In the genomic region with DNA sequence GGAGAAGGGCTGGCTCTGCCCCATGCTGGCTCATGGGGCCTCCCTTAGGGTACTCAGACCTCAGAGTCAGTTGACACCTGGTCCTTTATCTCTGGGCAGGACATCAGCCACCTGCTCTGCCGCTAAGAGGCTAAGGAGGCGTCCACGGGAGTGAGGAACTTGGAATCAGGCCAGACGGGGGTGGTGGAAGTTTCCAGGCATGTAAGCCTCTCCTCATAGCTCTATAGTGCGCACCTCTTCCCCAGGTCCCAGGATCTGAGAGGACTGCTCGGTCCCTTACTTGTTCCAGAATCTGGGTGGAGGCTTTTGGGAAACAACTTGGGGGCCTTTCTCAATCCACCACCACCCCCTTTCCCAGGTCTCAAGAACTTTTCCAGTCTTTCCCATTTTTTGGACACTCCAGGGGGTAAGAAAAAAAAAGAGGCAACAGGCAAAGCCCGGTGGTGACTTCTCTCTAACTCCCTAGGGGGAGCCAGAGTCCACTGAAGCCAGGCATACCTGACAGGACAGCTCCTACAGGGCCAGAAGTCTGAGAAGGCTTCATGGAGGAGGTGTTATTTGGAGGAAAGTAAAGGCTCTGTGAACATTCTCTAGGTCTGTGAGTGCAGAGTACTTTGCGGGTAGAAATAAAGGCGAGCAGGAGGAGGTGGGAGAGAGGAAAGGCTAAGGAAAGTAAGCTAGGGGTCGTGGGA, we compare ENCODE assay signal across 7 mouse cellular contexts. TPM values are rescaled to one million over a fixed set of nuclear protein-coding genes. Genes with fewer than 3 reads are reported as not detected.
A peak's percentile ranks its signal among the peaks of the same experiment; 100 is the strongest.
DNase-seq lines count a peak whose midpoint lies in the region; ATAC-seq and TF ChIP-seq lines count a peak whose summit lies in the region.

No protein-coding gene starts in this region.

- no peaks in the 10 kb centered on the region for H3K27me3 ChIP-seq in midbrain, embryonic 14.5 days (ENCODE audit: control insufficient read depth, insufficient read depth, low read length)
- H3K27me3 ChIP-seq in midbrain, embryonic 15.5 days (replicated peaks) = no peaks in the 10 kb centered on the region
- peaks cover 3% of the 10 kb centered on the region; the same call in 1 of the 2 replicates for H3K27me3 ChIP-seq in intestine, postnatal 0 days (replicated peaks; ENCODE audit: control insufficient read depth, insufficient read depth, low read length)

- H3K9ac ChIP-seq in midbrain, embryonic 14.5 days (replicated peaks; ENCODE audit: low read length) = no peak overlapping the region
- no peak overlapping the region for H3K9ac ChIP-seq in midbrain, embryonic 15.5 days
- H3K9ac ChIP-seq in intestine, postnatal 0 days (ENCODE audit: low read depth, low read length) = no peak overlapping the region

- H3K4me3 ChIP-seq in midbrain, embryonic 14.5 days (replicated peaks; ENCODE audit: low read depth, low read length) = no peak overlapping the region
- H3K4me3 ChIP-seq in midbrain, embryonic 15.5 days = no peak overlapping the region
- no peak overlapping the region for H3K4me3 ChIP-seq in intestine, postnatal 0 days (ENCODE audit: low read depth, low read length)

- peak; percentile 79 for TF ChIP-seq CTCF in intestine, postnatal 0 days (IDR thresholded peaks at IDR 0.05; ENCODE audit: low read depth)

- DNase-seq in midbrain, embryonic 14.5 days = peak; percentile 27
- DNase-seq in adrenal gland, postnatal 14 days = peak; percentile 75
- DNase-seq in retina, embryonic 14.5 days (ENCODE audit: low spot score) = peak; percentile 62
- DNase-seq in ovary, postnatal 36 days (ENCODE audit: low spot score) = no peak
- DNase-seq in layer of hippocampus, postnatal 25 days (ENCODE audit: extremely low spot score in 1 of 2, low spot score in 1 of 2) = no peak

- H3K4me2 ChIP-seq in midbrain, embryonic 14.5 days (ENCODE audit: low read length) = no peak overlapping the region
- no peak overlapping the region for H3K4me2 ChIP-seq in midbrain, embryonic 15.5 days
- H3K4me2 ChIP-seq in intestine, postnatal 0 days (replicated peaks; ENCODE audit: low read depth) = no peak overlapping the region

- no peaks in the 10 kb centered on the region for H3K36me3 ChIP-seq in midbrain, embryonic 14.5 days (ENCODE audit: control insufficient read depth, insufficient read depth, low read length)
- no peaks in the 10 kb centered on the region for H3K36me3 ChIP-seq in midbrain, embryonic 15.5 days (replicated peaks)
- H3K36me3 ChIP-seq in intestine, postnatal 0 days (ENCODE audit: control insufficient read depth, insufficient read depth) = no peaks in the 10 kb centered on the region

- H3K4me1 ChIP-seq in midbrain, embryonic 14.5 days (ENCODE audit: control insufficient read depth, insufficient read depth, low read length) = no peaks in the 10 kb centered on the region
- no peaks in the 10 kb centered on the region for H3K4me1 ChIP-seq in midbrain, embryonic 15.5 days
- no peaks in the 10 kb centered on the region for H3K4me1 ChIP-seq in intestine, postnatal 0 days (replicated peaks; ENCODE audit: control insufficient read depth, insufficient read depth, low read length)

- 42% methylated on average over 10 of the region's 10 CpGs for WGBS in midbrain, embryonic 14.5 days
- WGBS in midbrain, embryonic 15.5 days = 44% methylated on average over 10 of the region's 10 CpGs
- 34% methylated on average over 10 of the region's 10 CpGs for WGBS in intestine, postnatal 0 days

- H3K27ac ChIP-seq in midbrain, embryonic 14.5 days (replicated peaks; ENCODE audit: low read depth, low read length) = no peak overlapping the region
- H3K27ac ChIP-seq in midbrain, embryonic 15.5 days = no peak overlapping the region
- H3K27ac ChIP-seq in intestine, postnatal 0 days (ENCODE audit: low read depth, low read length) = no peak overlapping the region

- H3K9me3 ChIP-seq in midbrain, embryonic 14.5 days (ENCODE audit: control insufficient read depth, low read length) = no peaks in the 10 kb centered on the region
- H3K9me3 ChIP-seq in midbrain, embryonic 15.5 days = no peaks in the 10 kb centered on the region
- H3K9me3 ChIP-seq in intestine, postnatal 0 days (ENCODE audit: control insufficient read depth) = no peaks in the 10 kb centered on the region

- no peak for ATAC-seq in midbrain, embryonic 14.5 days (ENCODE audit: low FRiP score, low TSS enrichment)
- ATAC-seq in midbrain, embryonic 15.5 days (replicated peaks) = no peak
- no peak for ATAC-seq in intestine, postnatal 0 days

RNA-seq across cellular contexts. Expression of a gene that starts 7.2 kb away (rescaled TPM):
- polyA plus RNA-seq in midbrain, embryonic 14.5 days (2014; fragmentation: Nextera tagmentation; extraction: Ambion mirVana) = 0.92 and 1.9 TPM in 2 replicates
- 1.6 and 2.0 TPM in 2 replicates for polyA plus RNA-seq in midbrain, embryonic 15.5 days (2015; fragmentation: Nextera tagmentation; extraction: Ambion mirVana)
- 35.3 and 61.4 TPM in 2 replicates for total RNA-seq in adrenal gland, postnatal 14 days (2021)
- polyA plus RNA-seq in intestine, postnatal 0 days (2015; fragmentation: Nextera tagmentation; extraction: Ambion mirVana) = 1.8 TPM in 2 replicates
- total RNA-seq in layer of hippocampus, postnatal 25 days (2021) = 1 to 10 TPM; 3.0 to 6.0 TPM

RNA-seq across cellular contexts. Expression of a gene that starts 21.1 kb away (rescaled TPM):
- 1.3 and 2.4 TPM in 2 replicates for polyA plus RNA-seq in midbrain, embryonic 14.5 days (2014; fragmentation: Nextera tagmentation; extraction: Ambion mirVana)
- 1.3 and 2.0 TPM in 2 replicates for polyA plus RNA-seq in midbrain, embryonic 15.5 days (2015; fragmentation: Nextera tagmentation; extraction: Ambion mirVana)
- total RNA-seq in adrenal gland, postnatal 14 days (2021) = 0.19 TPM in 2 replicates
- polyA plus RNA-seq in intestine, postnatal 0 days (2015; fragmentation: Nextera tagmentation; extraction: Ambion mirVana) = 0.05 TPM in 1 of 2 replicates, not detected in the other
- total RNA-seq in layer of hippocampus, postnatal 25 days (2021) = 1 to 10 TPM; 5.3 to 8.2 TPM

RNA-seq across cellular contexts. Expression of a gene that starts 21.5 kb away (rescaled TPM):
- 0.95 and 2.9 TPM in 2 replicates for polyA plus RNA-seq in midbrain, embryonic 14.5 days (2014; fragmentation: Nextera tagmentation; extraction: Ambion mirVana)
- 3.0 and 5.0 TPM in 2 replicates for polyA plus RNA-seq in midbrain, embryonic 15.5 days (2015; fragmentation: Nextera tagmentation; extraction: Ambion mirVana)
- total RNA-seq in adrenal gland, postnatal 14 days (2021) = 2.4 and 5.0 TPM in 2 replicates
- 0.58 and 0.94 TPM in 2 replicates for polyA plus RNA-seq in intestine, postnatal 0 days (2015; fragmentation: Nextera tagmentation; extraction: Ambion mirVana)
- 1 to 10 TPM; 2.8 to 5.6 TPM for total RNA-seq in layer of hippocampus, postnatal 25 days (2021)

RNA-seq across cellular contexts. Expression of a gene that starts 29.5 kb away (rescaled TPM):
- polyA plus RNA-seq in midbrain, embryonic 14.5 days (2014; fragmentation: Nextera tagmentation; extraction: Ambion mirVana) = 0.25 and 0.31 TPM in 2 replicates
- 0.56 and 0.65 TPM in 2 replicates for polyA plus RNA-seq in midbrain, embryonic 15.5 days (2015; fragmentation: Nextera tagmentation; extraction: Ambion mirVana)
- 5.3 and 6.2 TPM in 2 replicates for total RNA-seq in adrenal gland, postnatal 14 days (2021)
- polyA plus RNA-seq in intestine, postnatal 0 days (2015; fragmentation: Nextera tagmentation; extraction: Ambion mirVana) = 1.6 and 1.8 TPM in 2 replicates
- under 1 TPM; 0.37 to 0.54 TPM for total RNA-seq in layer of hippocampus, postnatal 25 days (2021)

RNA-seq across cellular contexts. Expression of a gene that starts 44.2 kb away (rescaled TPM):
- polyA plus RNA-seq in midbrain, embryonic 14.5 days (2014; fragmentation: Nextera tagmentation; extraction: Ambion mirVana) = 115 and 121 TPM in 2 replicates
- 118 and 120 TPM in 2 replicates for polyA plus RNA-seq in midbrain, embryonic 15.5 days (2015; fragmentation: Nextera tagmentation; extraction: Ambion mirVana)
- total RNA-seq in adrenal gland, postnatal 14 days (2021) = 48.7 and 55.0 TPM in 2 replicates
- polyA plus RNA-seq in intestine, postnatal 0 days (2015; fragmentation: Nextera tagmentation; extraction: Ambion mirVana) = 52.1 and 52.8 TPM in 2 replicates
- 10 to 100 TPM; 85.7 to 92.6 TPM for total RNA-seq in layer of hippocampus, postnatal 25 days (2021)

Comparison
In these comparisons a context has a peak if more than half of its experiments do, and no peak if none do; other contexts are left out.
1. DNase-seq: peak in midbrain, embryonic 14.5 days (single experiment), adrenal gland, postnatal 14 days (single experiment) and retina, embryonic 14.5 days (single experiment); none in ovary, postnatal 36 days (single experiment) and layer of hippocampus, postnatal 25 days (0 of 2).